Comparison of ENCODE assay signal across 16 mouse cellular contexts in genomic region chr16:93422221-93422620, GRCm38 (mm10).
"Had no signal": no experiment of that assay in that cellular context is flagged by ENCODE, and none has a peak within 500 bp of the region (broad histone marks: within the 10 kb centered on the region; RNA-seq: fewer than 3 reads in every experiment).

No protein-coding gene starts in this region.

- DNase-seq: kidney, adult 8-10 months; kidney, postnatal 25 days; layer of hippocampus, adult 9-11 months; layer of hippocampus, postnatal 36 days; lung, adult 18-20 months; lung, postnatal 36 days; retina, postnatal 1 day; thymus, postnatal 25 days had no signal

- H3K4me2 ChIP-seq: limb, embryonic 12.5 days; midbrain, embryonic 11.5 days had no signal

- H3K27ac ChIP-seq: limb, embryonic 12.5 days; liver, embryonic 14.5 days; midbrain, embryonic 15.5 days; neural tube, embryonic 13.5 days; stomach, postnatal 0 days had no signal

- H3K9me3 ChIP-seq: limb, embryonic 12.5 days; midbrain, embryonic 15.5 days; neural tube, embryonic 13.5 days had no signal

- H3K36me3 ChIP-seq: limb, embryonic 12.5 days; midbrain, embryonic 15.5 days; neural tube, embryonic 13.5 days had no signal

- ATAC-seq: intestine, postnatal 0 days; lung, postnatal 0 days; midbrain, embryonic 15.5 days had no signal

- H3K4me3 ChIP-seq: limb, embryonic 12.5 days; midbrain, embryonic 15.5 days; neural tube, embryonic 13.5 days had no signal

- H3K9ac ChIP-seq: limb, embryonic 12.5 days; liver, embryonic 14.5 days; midbrain, embryonic 15.5 days; neural tube, embryonic 13.5 days had no signal

- H3K27me3 ChIP-seq: neural tube, embryonic 13.5 days had no signal
